Mouse (Mus musculus) CD8-positive naive resting alpha-beta T cell, adult 2 months (primary cell): ENCODE data around the gene Cd27.
"Not testable (repeated sequence)": the region's sequence is repeated elsewhere in the genome, so short reads cannot be mapped to it uniquely, and the experiment has no call there.

Source experiments
- DNase-seq, 2 experiments: peaks; one replicate each; pipeline ENCODE4 v3.0.0; 2022; ENCODE audit warnings: low read depth in 2 of 2, low spot score in 2 of 2

Gene Cd27

GRCm38 (mm10) chr6:125236782-125237181, at the start of gene Cd27:
Gene Cd27 (minus strand): TSS chr6:125237010.
- DNase-seq = peak; percentile 57 to 60

DNA sequence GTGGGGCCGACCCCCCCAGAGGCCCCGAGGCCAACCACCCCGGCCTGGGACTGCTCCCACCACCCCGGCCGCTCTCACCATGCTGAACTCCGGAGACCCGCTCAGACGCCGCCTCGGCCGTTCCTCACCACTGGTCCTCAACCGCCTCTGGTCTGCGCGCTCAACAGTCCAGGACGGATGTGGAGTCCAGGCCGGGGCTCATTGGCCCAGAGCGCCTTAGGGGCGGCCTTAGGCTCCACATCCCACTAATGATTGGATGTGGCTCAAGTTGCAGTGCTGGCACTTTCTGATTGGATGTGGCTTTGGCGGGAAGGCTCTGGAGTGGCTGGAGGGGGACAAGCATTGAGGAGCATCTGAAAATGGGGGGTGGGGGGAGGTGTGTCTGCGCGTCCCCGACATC, 49.1 kb upstream of the Cd27 start, which contains the start of gene Tuba3a:
Gene Tuba3a, minus strand, starts transcription at position 153 of the 400 bp plus-strand sequence.
- no peak for DNase-seq

GRCm38 (mm10) chr6:125284751-125285150, 47.9 kb upstream of the Cd27 start:
- DNase-seq = no peak

GRCm38 (mm10) chr6:125284250-125284649, 47.4 kb upstream of the Cd27 start:
- DNase-seq = no peak

DNA sequence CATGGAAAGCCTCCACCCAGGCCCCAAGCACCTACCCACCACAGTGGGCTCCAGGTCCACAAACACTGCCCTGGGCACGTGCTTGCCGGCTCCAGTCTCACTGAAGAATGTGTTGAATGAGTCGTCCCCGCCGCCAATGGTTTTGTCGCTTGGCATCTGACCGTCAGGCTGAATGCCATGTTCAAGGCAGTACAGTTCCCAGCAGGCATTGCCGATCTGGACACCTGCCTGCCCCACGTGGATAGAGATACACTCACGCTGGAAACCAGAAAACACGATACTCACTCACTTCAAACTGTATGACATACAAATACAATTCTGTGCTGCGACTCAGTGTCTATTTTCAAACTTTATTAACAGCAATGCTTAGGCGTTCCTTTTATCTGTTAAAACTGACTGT, 45.9 kb upstream of the Cd27 start:
- not testable (repeated sequence) for DNase-seq

GRCm38 (mm10) chr6:125279729-125280128, 42.9 kb upstream of the Cd27 start:
- no peak for DNase-seq

- no peak for DNase-seq
Measured at GRCm38 (mm10) chr6:125274841-125275563, 38.2 kb upstream of the Cd27 start.

GRCm38 (mm10) chr6:125272228-125272785, 35.5 kb upstream of the Cd27 start:
- DNase-seq = no peak

- DNase-seq = peak; percentile 82 to 90
Measured at GRCm38 (mm10) chr6:125271455-125272227, 34.8 kb upstream of the Cd27 start.

DNA sequence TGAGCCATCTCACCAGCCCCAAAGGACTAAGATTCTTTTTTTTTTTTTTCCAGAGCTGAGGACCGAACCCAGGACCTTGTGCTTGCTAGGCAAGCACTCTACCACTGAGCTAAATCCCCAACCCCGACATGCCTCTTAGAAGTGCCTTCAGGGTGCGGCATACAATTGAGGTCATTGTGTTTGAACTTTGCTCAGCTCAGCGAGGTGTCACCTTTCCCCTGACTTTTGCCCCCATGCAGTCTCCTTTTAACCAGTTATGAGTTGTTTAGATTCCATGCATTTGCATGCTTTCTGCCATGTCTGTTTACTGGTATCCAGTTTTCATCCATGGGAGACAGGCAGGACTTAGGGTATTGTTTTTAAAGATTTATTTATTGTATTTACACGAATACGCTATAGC, 32.0 kb upstream of the Cd27 start:
- DNase-seq = no peak

DNA sequence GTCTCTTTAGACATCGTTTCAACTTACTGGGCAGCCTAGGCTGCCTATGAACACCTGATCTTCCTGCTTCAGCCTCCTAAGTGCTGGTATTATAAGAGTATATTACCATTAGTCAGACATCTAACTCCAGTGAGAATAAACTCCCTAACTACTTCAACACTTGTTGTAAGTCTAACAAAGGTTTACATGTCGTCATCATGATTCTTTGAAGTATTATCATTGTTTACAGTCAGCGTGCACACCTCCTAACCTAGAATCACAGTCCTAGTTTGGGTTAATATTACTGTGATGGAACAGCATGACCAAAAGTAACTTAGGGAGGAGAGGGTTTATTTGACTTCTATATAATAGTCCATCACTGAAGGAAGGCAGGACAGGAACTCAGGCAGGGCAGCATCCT, 30.7 kb upstream of the Cd27 start:
- DNase-seq = no peak

GRCm38 (mm10) chr6:125266600-125266999, 29.8 kb upstream of the Cd27 start:
- not testable (repeated sequence) for DNase-seq

GRCm38 (mm10) chr6:125266091-125266490, 29.3 kb upstream of the Cd27 start:
- no peak for DNase-seq

DNA sequence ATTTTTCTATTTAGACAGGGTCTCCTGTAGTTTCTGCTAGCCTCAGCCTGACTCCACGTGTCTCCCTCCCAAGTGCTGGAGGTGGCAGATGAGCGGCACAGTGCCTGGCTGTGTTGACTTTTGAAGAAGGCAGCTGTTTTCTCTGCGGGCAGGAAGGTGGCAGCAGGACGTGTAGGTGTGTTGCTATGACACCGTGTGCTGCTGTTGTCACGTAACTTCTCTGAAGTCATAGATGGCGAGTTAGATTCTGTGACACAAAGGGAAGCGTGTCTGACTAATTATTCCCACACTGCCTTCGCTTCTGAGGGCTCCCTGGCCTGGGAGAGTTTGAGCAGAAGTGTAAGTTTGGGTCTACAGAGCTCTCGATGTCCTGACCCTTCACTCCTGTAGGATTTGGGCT, 28.4 kb upstream of the Cd27 start:
- DNase-seq = peak; percentile 79 to 83

DNA sequence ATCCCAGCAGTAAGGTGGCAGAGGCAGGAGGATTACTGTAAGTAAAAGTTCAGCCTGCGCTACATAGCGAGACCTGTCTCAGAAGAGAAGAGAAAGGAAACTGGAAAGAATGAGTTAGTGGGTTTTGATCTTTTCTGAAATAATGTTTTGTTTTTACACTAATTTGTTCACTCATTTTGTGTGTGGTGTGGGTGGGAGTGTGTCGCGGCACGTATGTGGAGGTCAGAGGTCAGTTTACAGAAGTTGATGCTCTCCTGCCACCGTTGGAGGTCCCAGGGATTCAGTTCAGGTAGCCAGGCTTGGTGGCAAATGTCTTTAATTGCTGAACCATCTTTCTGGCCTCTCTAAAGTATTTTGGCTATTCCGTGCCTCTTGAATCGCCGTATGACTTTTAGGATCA, 27.4 kb upstream of the Cd27 start:
- DNase-seq = no peak

DNA sequence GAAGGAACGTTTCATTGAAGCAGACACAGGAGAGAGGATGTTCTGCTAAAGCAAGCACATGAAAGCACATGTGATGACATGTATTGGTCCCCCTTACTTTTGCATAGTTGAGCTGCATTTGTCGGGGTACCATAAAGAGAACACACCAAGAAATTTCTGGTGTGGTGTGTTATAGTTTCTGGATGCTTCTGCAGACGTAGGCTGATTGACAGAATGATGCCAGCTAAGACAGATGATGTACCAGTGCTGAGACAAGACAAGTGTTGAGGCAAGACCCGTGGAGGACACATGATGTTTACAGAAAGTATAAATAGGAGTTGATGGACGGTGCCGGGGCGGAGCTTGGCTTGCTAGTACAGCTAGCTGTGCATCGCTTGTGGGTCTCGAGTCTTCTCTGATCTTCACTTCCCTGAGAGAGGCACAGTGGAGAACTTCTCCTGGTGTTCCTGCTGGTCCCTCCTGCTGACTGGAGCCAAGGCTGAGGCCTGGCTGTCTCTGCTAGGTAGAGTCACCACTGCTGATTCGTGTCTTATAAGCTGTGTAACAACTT, 23.3 kb upstream of the Cd27 start:
- DNase-seq = no peak

- no peak for DNase-seq
Measured at GRCm38 (mm10) chr6:125256222-125256966, 19.6 kb upstream of the Cd27 start.

DNA sequence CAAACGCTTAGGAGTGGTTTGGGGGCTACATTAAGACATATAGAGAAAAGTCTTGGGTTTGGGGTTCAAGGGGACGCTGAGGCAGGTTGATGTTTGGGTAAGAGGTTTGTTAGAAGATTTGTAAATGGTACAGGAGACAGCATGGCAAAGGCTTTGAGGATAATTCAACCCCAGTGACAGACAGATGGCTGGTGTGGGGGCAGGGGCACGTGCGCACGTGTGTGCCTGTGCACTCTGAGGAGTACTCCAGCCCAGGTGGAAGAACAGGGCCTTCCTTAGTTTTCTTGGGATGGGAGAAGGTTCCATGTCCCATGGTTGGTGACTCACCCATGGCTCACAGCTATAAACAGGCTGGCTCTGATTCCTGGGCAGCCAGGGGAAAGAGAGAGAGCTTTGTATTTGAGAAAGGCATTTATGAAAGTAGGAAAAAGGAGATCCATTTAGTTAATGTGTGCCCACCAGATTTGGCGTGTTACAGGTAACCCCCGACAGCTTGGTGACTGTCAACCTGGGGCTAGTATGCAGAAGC, 18.8 kb upstream of the Cd27 start:
- no peak for DNase-seq

GRCm38 (mm10) chr6:125253863-125254715, 17.3 kb upstream of the Cd27 start:
- DNase-seq = no peak

GRCm38 (mm10) chr6:125252711-125253110, 15.9 kb upstream of the Cd27 start:
- no peak for DNase-seq
